Mouse (Mus musculus) forebrain, embryonic 10.5 days (tissue): ENCODE data around the gene Bcl2l13. TPM values are rescaled to one million over a fixed set of nuclear protein-coding genes. Genes with fewer than 3 reads are reported as not detected.
"Not testable (repeated sequence)": the region's sequence is repeated elsewhere in the genome, so short reads cannot be mapped to it uniquely, and the experiment has no call there.

Experiments used
- DNase-seq: peaks from one replicate; pipeline ENCODE4 v3.0.0-alpha.2; 2017; ENCODE audit warnings: low spot score; ENCODE audit errors: extremely low spot score
- H3K27ac ChIP-seq: fragments of 300-500 bp; sonication (generic); 2 replicates; pipeline ENCODE4 v1.5.1; 2016; ENCODE audit warnings: mild to moderate bottlenecking
- H3K27me3 ChIP-seq: fragments of 300-500 bp; sonication (generic); 2 replicates; pipeline ENCODE4 v1.6.1; 2016; ENCODE audit warnings: mild to moderate bottlenecking; ENCODE audit not compliant: poor library complexity, severe bottlenecking
- H3K36me3 ChIP-seq: fragments of 300-500 bp; sonication (generic); replicated peaks from 2 replicates; pipeline ENCODE4 v1.6.1; 2016; ENCODE audit warnings: mild to moderate bottlenecking, moderate library complexity
- H3K4me1 ChIP-seq: fragments of 300-500 bp; sonication (generic); 2 replicates; pipeline ENCODE4 v1.6.1; 2016
- H3K4me3 ChIP-seq: fragments of 300-500 bp; sonication (generic); 2 replicates; pipeline ENCODE4 v1.5.1; 2016; ENCODE audit warnings: mild to moderate bottlenecking, moderate library complexity
- H3K9me3 ChIP-seq: fragments of 300-500 bp; sonication (generic); 2 replicates; pipeline ENCODE4 v1.6.1; 2016; ENCODE audit warnings: mild to moderate bottlenecking, moderate library complexity
- WGBS: fragments of 180-500 bp; shearing (Covaris S2); methylation state at CpG from one replicate; pipeline ENCODE4 v1.1.7; 2016; 5-methylcytosine and 5-hydroxymethylcytosine counted together
- polyA plus RNA-seq: library from polyadenylated mRNA; unstranded; fragments of >200 nt; fragmentation: Nextera tagmentation; extraction: Ambion mirVana; gene quantifications from 2 replicates; pipeline ENCODE4 v1.2.1, GENCODE M21; 2016

Gene Bcl2l13
- polyA plus RNA-seq, 1 experiment from 2014 or later = 51.5 TPM

DNA sequence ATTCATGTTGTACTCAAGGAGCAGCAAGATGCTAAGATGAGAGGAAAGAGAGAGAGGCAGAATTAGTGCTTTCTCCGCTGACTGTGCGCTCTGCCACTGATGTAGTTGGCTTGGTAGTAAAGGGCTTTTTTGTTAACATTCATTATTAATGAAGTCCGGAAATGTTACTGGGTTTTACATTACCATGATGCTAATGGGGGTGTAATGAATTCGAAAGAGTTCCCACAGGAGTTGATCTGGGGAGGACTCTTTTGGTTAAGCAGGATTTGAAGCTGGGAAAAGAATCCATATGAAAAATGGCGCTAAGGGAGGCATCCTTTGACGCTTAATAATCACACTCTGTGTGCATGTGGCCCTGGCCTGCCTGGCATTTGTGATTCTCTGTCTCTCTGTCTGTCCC is 48.4 kb downstream of the Bcl2l13 start:
- no peak for DNase-seq
- Histone ChIP-seq H3K9me3 (no peaks in the 10 kb centered on the region; the same call in 1 of the 2 replicates), H3K27me3 (no peaks in the 10 kb centered on the region), H3K36me3 (peaks cover 87% of the 10 kb centered on the region), H3K4me1 (no peaks in the 10 kb centered on the region), H3K4me3 (no peak overlapping the region), H3K27ac (no peak overlapping the region)
- WGBS = 92% methylated on average over 6 of the region's 6 CpGs

DNA sequence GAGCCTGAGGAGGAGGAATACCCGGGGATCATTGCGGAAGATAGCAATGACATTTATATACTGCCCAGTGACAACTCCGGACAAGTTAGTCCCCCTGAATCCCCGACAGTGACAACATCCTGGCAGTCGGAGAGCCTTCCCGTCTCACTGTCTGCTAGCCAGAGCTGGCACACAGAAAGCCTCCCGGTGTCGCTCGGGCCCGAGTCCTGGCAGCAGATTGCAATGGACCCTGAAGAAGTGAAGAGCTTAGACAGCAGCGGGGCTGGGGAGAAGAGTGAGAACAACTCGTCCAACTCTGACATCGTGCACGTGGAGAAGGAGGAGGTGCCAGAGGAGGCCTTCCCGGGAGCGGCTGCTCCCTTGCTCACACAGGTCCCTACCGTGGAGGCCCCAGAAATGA is 50.7 kb downstream of the Bcl2l13 start:
- no peak overlapping the region for H3K27ac ChIP-seq
- H3K36me3 ChIP-seq = peaks cover 88% of the 10 kb centered on the region
- H3K4me3 ChIP-seq = no peak overlapping the region
- 92% methylated on average over 17 of the region's 17 CpGs for WGBS
- DNase-seq = no peak
- H3K27me3 ChIP-seq = no peaks in the 10 kb centered on the region
- no peaks in the 10 kb centered on the region; the same call in 1 of the 2 replicates for H3K9me3 ChIP-seq
- H3K4me1 ChIP-seq = no peaks in the 10 kb centered on the region

- H3K4me3 ChIP-seq = no peak overlapping the region
- H3K27ac ChIP-seq = no peak overlapping the region
- no peaks in the 10 kb centered on the region for H3K27me3 ChIP-seq
- peaks cover 64% of the 10 kb centered on the region for H3K36me3 ChIP-seq
- no peak for DNase-seq
- 96% methylated on average over 9 of the region's 9 CpGs for WGBS
- H3K9me3 ChIP-seq = no peaks in the 10 kb centered on the region
- H3K4me1 ChIP-seq = no peaks in the 10 kb centered on the region
Observed at GRCm38 (mm10) chr6:120894089-120894488, 58.1 kb downstream of the Bcl2l13 start.

GRCm38 (mm10) chr6:120894524-120894923 is 58.5 kb downstream of the Bcl2l13 start:
- Histone ChIP-seq H3K36me3 (peaks cover 60% of the 10 kb centered on the region), H3K4me3 (no peak overlapping the region)
- 92% methylated on average over 9 of the region's 9 CpGs for WGBS

GRCm38 (mm10) chr6:120898188-120898833 is 62.3 kb downstream of the Bcl2l13 start:
- Histone ChIP-seq H3K27me3 (no peaks in the 10 kb centered on the region), H3K27ac (no peak overlapping the region), H3K4me1 (no peaks in the 10 kb centered on the region), H3K36me3 (peaks cover 23% of the 10 kb centered on the region), H3K9me3 (no peaks in the 10 kb centered on the region), H3K4me3 (no peak overlapping the region)
- DNase-seq = peak; percentile 43
- 75% methylated on average over 6 of the region's 6 CpGs for WGBS

More at GRCm38 (mm10) chr6:120894524-120894923, 58.5 kb downstream of the Bcl2l13 start:
- Histone ChIP-seq H3K4me1 (no peaks in the 10 kb centered on the region), H3K27ac (no peak overlapping the region), H3K9me3 (no peaks in the 10 kb centered on the region), H3K27me3 (no peaks in the 10 kb centered on the region)
- no peak for DNase-seq

DNA sequence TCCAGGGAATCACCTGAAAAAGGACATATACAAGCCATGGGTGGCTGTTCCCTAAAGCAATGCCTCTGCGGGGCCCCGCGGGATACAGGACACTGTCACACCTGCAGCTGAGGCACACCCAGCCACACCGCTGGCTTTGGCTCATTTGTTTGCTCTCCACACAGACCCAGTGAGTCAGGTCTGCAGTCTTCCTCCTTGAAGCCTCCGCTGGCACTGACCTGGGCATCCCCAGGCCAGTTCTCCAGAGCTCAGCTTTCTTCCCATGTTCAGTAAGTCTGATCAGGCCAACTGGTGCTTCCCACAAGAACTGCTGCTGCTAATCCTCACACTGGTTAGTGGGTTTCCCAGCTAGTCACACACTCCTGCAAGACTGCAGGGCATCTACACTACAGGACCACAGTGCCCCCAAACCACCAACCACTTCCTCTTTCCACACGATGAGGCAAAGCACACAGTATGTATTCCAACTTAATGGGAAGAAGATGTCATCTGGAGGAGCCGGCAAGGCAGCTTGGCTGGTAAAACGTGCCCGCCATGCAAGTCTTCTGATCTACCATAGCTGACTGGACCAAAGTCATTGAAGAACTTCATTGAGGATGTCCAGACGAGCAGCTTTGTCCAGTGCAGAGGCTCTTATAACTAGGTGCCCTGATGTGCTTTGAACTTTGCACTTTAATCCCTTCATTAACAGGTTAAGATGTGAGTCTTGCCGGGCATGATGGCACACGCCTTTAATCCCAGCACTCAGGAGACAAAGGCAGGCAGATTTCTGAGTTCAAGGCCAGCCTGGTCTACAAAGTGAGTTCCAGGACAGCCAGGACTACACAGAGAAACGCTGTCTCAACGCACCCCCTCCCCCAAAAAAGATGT is 66.0 kb downstream of the Bcl2l13 start:
- 89% methylated on average over 14 of the region's 14 CpGs for WGBS
- DNase-seq = no peak
- no peaks in the 10 kb centered on the region for H3K27me3 ChIP-seq
- no peak overlapping the region for H3K27ac ChIP-seq
- no peak overlapping the region for H3K4me3 ChIP-seq
- no peaks in the 10 kb centered on the region for H3K4me1 ChIP-seq
- H3K9me3 ChIP-seq = no peaks in the 10 kb centered on the region
- no peaks in the 10 kb centered on the region for H3K36me3 ChIP-seq

DNA sequence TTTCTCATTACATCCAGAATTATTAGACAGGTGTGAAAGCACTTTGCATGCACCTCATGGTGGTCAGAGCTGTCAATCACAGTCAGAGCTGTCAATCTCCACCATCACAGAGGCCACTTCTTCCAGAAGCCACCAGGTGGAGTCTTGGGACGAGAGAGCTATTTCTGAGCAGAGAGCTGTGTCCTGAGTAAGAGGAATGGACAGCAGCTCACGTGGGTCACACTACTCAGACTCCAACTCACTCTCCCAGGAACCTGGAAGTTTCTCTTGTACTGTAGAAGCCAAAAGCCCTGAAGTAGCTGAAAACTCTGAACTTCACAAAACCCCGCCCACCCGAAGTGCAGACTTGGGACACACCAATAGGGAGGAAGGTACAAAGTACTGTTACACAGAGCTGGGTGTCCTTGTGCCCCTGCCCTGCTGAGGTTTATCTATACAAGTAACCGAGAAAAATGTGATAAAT is 67.5 kb downstream of the Bcl2l13 start:
- peak; percentile 33 for DNase-seq
- Histone ChIP-seq H3K27me3 (no peaks in the 10 kb centered on the region), H3K4me1 (no peaks in the 10 kb centered on the region), H3K9me3 (no peaks in the 10 kb centered on the region), H3K27ac (no peak overlapping the region), H3K36me3 (no peaks in the 10 kb centered on the region), H3K4me3 (no peak overlapping the region)
- 63% methylated on average over 5 of the region's 5 CpGs for WGBS

GRCm38 (mm10) chr6:120903961-120904360 is 67.9 kb downstream of the Bcl2l13 start:
- Histone ChIP-seq H3K27me3 (no peaks in the 10 kb centered on the region), H3K4me3 (no peak overlapping the region), H3K9me3 (no peaks in the 10 kb centered on the region), H3K4me1 (no peaks in the 10 kb centered on the region), H3K27ac (no peak overlapping the region), H3K36me3 (no peaks in the 10 kb centered on the region)
- no peak for DNase-seq
- 93% methylated on average over 11 of the region's 11 CpGs for WGBS

DNA sequence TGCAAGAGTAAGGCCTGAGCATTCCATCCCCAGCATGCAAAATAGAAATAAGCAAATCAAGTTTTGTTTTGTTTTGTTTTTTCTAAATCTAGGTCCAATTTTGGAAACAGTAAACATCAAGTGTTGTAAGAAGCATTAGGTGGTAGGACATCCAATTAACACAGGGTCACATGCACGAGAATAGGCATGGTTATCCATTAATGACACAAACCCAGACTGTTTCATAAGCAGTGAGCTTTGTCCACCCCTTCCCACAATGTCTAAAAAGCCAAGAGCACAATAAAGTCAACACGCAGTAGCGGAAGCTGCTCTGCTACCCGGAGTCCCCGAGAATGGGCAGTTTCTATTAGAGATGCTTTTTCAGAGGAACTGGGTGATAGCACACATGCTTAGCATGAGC is 69.1 kb downstream of the Bcl2l13 start:
- Histone ChIP-seq H3K4me3 (no peak overlapping the region), H3K4me1 (no peaks in the 10 kb centered on the region), H3K27ac (no peak overlapping the region), H3K9me3 (no peaks in the 10 kb centered on the region), H3K36me3 (no peaks in the 10 kb centered on the region), H3K27me3 (no peaks in the 10 kb centered on the region)
- no peak for DNase-seq
- WGBS = 90% methylated on average over 5 of the region's 5 CpGs

- Histone ChIP-seq H3K36me3 (no peaks in the 10 kb centered on the region), H3K9me3 (no peaks in the 10 kb centered on the region), H3K27ac (no peak overlapping the region), H3K4me1 (no peaks in the 10 kb centered on the region), H3K4me3 (no peak overlapping the region), H3K27me3 (no peaks in the 10 kb centered on the region)
- no peak for DNase-seq
- 88% methylated on average over 6 of the region's 6 CpGs for WGBS
Observed at GRCm38 (mm10) chr6:120906521-120906920, 70.5 kb downstream of the Bcl2l13 start.

DNA sequence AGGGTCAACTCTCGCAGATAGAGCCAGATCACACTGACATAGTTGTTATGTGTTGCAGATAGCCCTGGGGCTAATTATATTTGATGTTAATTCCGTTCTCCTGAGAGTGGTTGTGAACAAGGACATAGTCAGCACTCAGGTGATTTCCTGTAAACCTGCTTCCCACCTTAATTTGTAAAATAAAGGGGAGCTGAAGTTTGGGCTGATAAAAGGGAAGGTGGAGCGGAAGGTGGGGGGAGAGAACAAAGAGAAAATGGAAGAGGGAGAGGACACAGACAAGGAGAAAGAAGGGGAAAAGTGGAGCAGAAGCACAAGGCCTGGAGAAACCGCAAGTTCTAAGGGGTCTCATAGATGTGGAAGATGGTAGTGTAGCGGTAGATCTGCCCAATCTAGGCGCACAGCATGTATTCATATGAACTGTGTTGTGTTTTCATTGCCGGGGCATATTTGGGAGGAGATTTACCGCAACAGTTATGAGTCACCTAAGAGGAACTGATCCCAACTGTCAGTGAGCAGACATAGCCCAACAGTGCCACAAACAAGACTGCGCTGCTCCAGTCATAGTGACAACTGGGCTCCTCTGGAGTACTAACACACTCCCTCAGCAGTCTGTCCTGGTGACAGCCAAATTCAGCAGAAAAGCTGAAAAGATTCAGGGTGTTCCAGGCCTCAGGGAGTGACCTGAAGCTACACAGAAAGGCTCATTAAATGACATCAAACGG is 72.0 kb downstream of the Bcl2l13 start:
- not testable (repeated sequence) for H3K4me1 ChIP-seq, H3K27me3 ChIP-seq, H3K27ac ChIP-seq, H3K9me3 ChIP-seq, DNase-seq, H3K36me3 ChIP-seq, H3K4me3 ChIP-seq
- WGBS = 91% methylated on average over 10 of the region's 10 CpGs

DNA sequence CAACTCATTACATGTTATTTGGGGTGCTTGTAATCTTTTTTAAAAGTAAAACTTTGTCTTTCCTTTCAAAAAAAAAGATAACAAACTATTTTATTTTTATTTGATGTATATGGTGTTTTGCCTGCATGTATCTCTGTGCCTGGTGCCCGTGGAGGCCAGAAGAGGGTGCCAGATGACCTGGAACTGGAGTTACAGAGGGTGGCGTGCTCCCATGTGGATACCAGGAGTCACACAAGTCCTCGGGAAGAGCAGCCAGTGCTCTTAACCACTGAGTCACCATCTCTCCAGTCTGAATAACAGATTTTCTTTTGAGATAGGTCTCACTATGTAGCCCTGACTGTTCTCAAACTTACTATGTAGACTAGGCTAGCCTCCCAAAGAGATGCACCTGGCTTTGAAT is 73.5 kb downstream of the Bcl2l13 start:
- H3K4me3 ChIP-seq = no peak overlapping the region
- no peaks in the 10 kb centered on the region for H3K9me3 ChIP-seq
- H3K36me3 ChIP-seq = no peaks in the 10 kb centered on the region
- peaks cover 5% of the 10 kb centered on the region; the same call in 1 of the 2 replicates for H3K4me1 ChIP-seq
- DNase-seq = no peak
- H3K27ac ChIP-seq = no peak overlapping the region
- H3K27me3 ChIP-seq = no peaks in the 10 kb centered on the region
- 87% methylated on average over 3 of the region's 3 CpGs for WGBS
